Mouse (Mus musculus) left cerebral cortex, adult 2 months (tissue): ENCODE results near the gene Fgfr2. TPM values are rescaled to one million over a fixed set of nuclear protein-coding genes. Genes with fewer than 3 reads are reported as not detected.

Experiments used
- DNase-seq, 2 experiments: peaks; one replicate each; pipeline ENCODE4 v3.0.0; 2021 to 2022; ENCODE audit warnings: low spot score in 2 of 2, mixed read lengths in 1 of 2; ENCODE audit errors: extremely low spot score in 1 of 2
- H3K27ac ChIP-seq: fragments of 200-600 bp; 2 replicates; pipeline ENCODE4 v1.8.1; 2022
- H3K4me3 ChIP-seq: fragments of 200-600 bp; 2 replicates; pipeline ENCODE4 v1.8.1; 2022
- CTCF ChIP-seq: fragments of 200-600 bp; IDR thresholded peaks from 2 replicates; pipeline ENCODE4 v1.8.1; 2022; ENCODE audit warnings: antibody characterized with exemption, mild to moderate bottlenecking, moderate library complexity
- intact Hi-C: fragments of 180-260 bp; cut with DNase I; formaldehyde crosslinking; loops from one replicate; pipeline ENCODE4 v1.15.1; 2025
- total RNA-seq, 2 experiments: library from RNA; stranded (reverse); gene quantifications; 2 replicates each; pipeline ENCODE4 v1.2.3; 2021

The Fgfr2 gene
- total RNA-seq, 2 experiments from 2014 or later = 47.3 to 47.4 TPM

- no peak for TF ChIP-seq CTCF
- DNase-seq = peak in 1 of 2 experiments; percentile 41
- intact Hi-C loops = no loop called here
- Histone ChIP-seq H3K4me3 (no peak overlapping the region), H3K27ac (peak overlapping the region; percentile 55)
These were observed 2235.2 kb downstream of the Fgfr2 start for GRCm38 (mm10) chr7:130887946-130888345.

- TF ChIP-seq CTCF = no peak
- DNase-seq = no peak
- intact Hi-C loops = no loop called here
- peak overlapping the region; percentile 19; the same call in 1 of the 2 replicates for H3K27ac ChIP-seq
- no peak overlapping the region for H3K4me3 ChIP-seq
These were observed 2236.9 kb downstream of the Fgfr2 start for GRCm38 (mm10) chr7:130886246-130886645.

- H3K27ac ChIP-seq = no peak overlapping the region
- intact Hi-C loops = no loop called here
- no peak overlapping the region for H3K4me3 ChIP-seq
- no peak for TF ChIP-seq CTCF
- no peak for DNase-seq
These were observed 2239.0 kb downstream of the Fgfr2 start for GRCm38 (mm10) chr7:130884161-130884560.

- TF ChIP-seq CTCF = no peak
- peak overlapping the region; percentile 97 for H3K27ac ChIP-seq
- H3K4me3 ChIP-seq = peak overlapping the region; percentile 72
- no peak for DNase-seq
- intact Hi-C loops = loop anchor here (2.0 kb wide), 1 partner anchor 26 kb away; no protein-coding TSS in a partner anchor
These were observed 2255.9 kb downstream of the Fgfr2 start for GRCm38 (mm10) chr7:130867256-130867655.

GRCm38 (mm10) chr7:130866640-130867039, 2256.5 kb downstream of the Fgfr2 start:
- peak overlapping the region; percentile 72 for H3K4me3 ChIP-seq
- intact Hi-C loops = loop anchor here (2.0 kb wide), 1 partner anchor 26 kb away; no protein-coding TSS in a partner anchor
- peak overlapping the region; percentile 97 for H3K27ac ChIP-seq
- no peak for DNase-seq
- no peak for TF ChIP-seq CTCF

- Histone ChIP-seq H3K27ac (peak within 1 kb of the TSS; percentile 97), H3K4me3 (peak within 1 kb of the TSS; percentile 72)
- TF ChIP-seq CTCF = no peak; the same call in 1 of the 2 replicates
- intact Hi-C loops = loop anchor here (2.0 kb wide), 1 partner anchor 27 kb away; no protein-coding TSS in a partner anchor
- peak; percentile 98 to 99 for DNase-seq
These were observed 2257.2 kb downstream of the Fgfr2 start, which contains the start of gene Plekha1 for GRCm38 (mm10) chr7:130865613-130866591. TSS of gene Plekha1 (plus strand) at chr7:130865756.

- intact Hi-C loops = no loop called here
- no peak for TF ChIP-seq CTCF
- no peak for DNase-seq
- no peak overlapping the region for H3K4me3 ChIP-seq
- H3K27ac ChIP-seq = no peak overlapping the region
These were observed 2258.4 kb downstream of the Fgfr2 start for GRCm38 (mm10) chr7:130864711-130865110.

- intact Hi-C loops = no loop called here
- no peak for DNase-seq
- Histone ChIP-seq H3K27ac (no peak overlapping the region), H3K4me3 (no peak overlapping the region)
- TF ChIP-seq CTCF = no peak
These were observed 2260.6 kb downstream of the Fgfr2 start for GRCm38 (mm10) chr7:130862501-130862900.

- intact Hi-C loops = no loop called here
- no peak for TF ChIP-seq CTCF
- Histone ChIP-seq H3K4me3 (no peak overlapping the region), H3K27ac (no peak overlapping the region)
- DNase-seq = peak in 1 of 2 experiments; percentile 13
These were observed 2262.4 kb downstream of the Fgfr2 start for GRCm38 (mm10) chr7:130860721-130861142.

GRCm38 (mm10) chr7:130859926-130860325, 2263.2 kb downstream of the Fgfr2 start:
- no peak for DNase-seq
- TF ChIP-seq CTCF = no peak
- no peak overlapping the region for H3K4me3 ChIP-seq
- no peak overlapping the region for H3K27ac ChIP-seq
- intact Hi-C loops = no loop called here

- intact Hi-C loops = no loop called here
- TF ChIP-seq CTCF = no peak
- no peak for DNase-seq
- no peak overlapping the region for H3K27ac ChIP-seq
- no peak overlapping the region for H3K4me3 ChIP-seq
These were observed 2265.2 kb downstream of the Fgfr2 start for GRCm38 (mm10) chr7:130857973-130858372.

GRCm38 (mm10) chr7:130855681-130856080, 2267.5 kb downstream of the Fgfr2 start:
- no peak for TF ChIP-seq CTCF
- Histone ChIP-seq H3K27ac (no peak overlapping the region), H3K4me3 (no peak overlapping the region)
- DNase-seq = no peak
- intact Hi-C loops = no loop called here
